Mouse (Mus musculus): Measurements from ENCODE around the gene D930007J09Rik.

GRCm38 (mm10) chr13:32776350-32776749 is 26.3 kb downstream of the D930007J09Rik start:
- TF ChIP-seq POLR2A (IDR thresholded peaks at IDR 0.05; ENCODE audit: insufficient read depth, low read depth, low read length) (no peak), CTCF (IDR thresholded peaks at IDR 0.05; ENCODE audit: insufficient read depth, low read depth, low read length) (no peak)
